Mouse (Mus musculus) thymus, postnatal 0 days (tissue): Measurements from ENCODE around the gene Chrdl2. TPM values are rescaled to one million over a fixed set of nuclear protein-coding genes. Genes with fewer than 3 reads are reported as not detected.
"Not testable (repeated sequence)": the region's sequence is repeated elsewhere in the genome, so short reads cannot be mapped to it uniquely, and the experiment has no call there.

Source experiments
- DNase-seq: peaks from one replicate; pipeline ENCODE4 v3.0.0-alpha.2; 2015; ENCODE audit warnings: low spot score
- polyA plus RNA-seq: library from polyadenylated mRNA; unstranded; fragments of >200 nt; fragmentation: Nextera tagmentation; extraction: Ambion mirVana; gene quantifications from 2 replicates; pipeline ENCODE4 v1.2.1, GENCODE M21; 2015

Chrdl2 gene
- polyA plus RNA-seq, 1 experiment from 2014 or later, result not detected

- DNase-seq, result no peak
Measured at GRCm38 (mm10) chr7:100034815-100035463, 29.0 kb downstream of the Chrdl2 start.

- DNase-seq, result no peak
Measured at GRCm38 (mm10) chr7:100036050-100036449, 30.1 kb downstream of the Chrdl2 start.

GRCm38 (mm10) chr7:100036495-100036894, 30.5 kb downstream of the Chrdl2 start:
- DNase-seq, result no peak

- no peak for DNase-seq
Measured at GRCm38 (mm10) chr7:100042120-100042519, 36.1 kb downstream of the Chrdl2 start.

- no peak for DNase-seq
Measured at GRCm38 (mm10) chr7:100043096-100043495, 37.1 kb downstream of the Chrdl2 start.

- DNase-seq, result no peak
Measured at GRCm38 (mm10) chr7:100043605-100044031, 37.6 kb downstream of the Chrdl2 start.

GRCm38 (mm10) chr7:100046486-100046885, 40.5 kb downstream of the Chrdl2 start:
- no peak for DNase-seq

- no peak for DNase-seq
Measured at GRCm38 (mm10) chr7:100051904-100052303, 45.9 kb downstream of the Chrdl2 start.

GRCm38 (mm10) chr7:100052991-100053390, 47.0 kb downstream of the Chrdl2 start:
- not testable (repeated sequence) for DNase-seq

GRCm38 (mm10) chr7:100073959-100074358, 68.0 kb downstream of the Chrdl2 start:
- no peak for DNase-seq

GRCm38 (mm10) chr7:100076296-100076695, 70.3 kb downstream of the Chrdl2 start:
- DNase-seq, result no peak

- DNase-seq, result no peak
Measured at GRCm38 (mm10) chr7:100077071-100077470, 71.1 kb downstream of the Chrdl2 start.

GRCm38 (mm10) chr7:100080087-100080781, 74.3 kb downstream of the Chrdl2 start:
- DNase-seq, result no peak

GRCm38 (mm10) chr7:100082836-100083235, 76.9 kb downstream of the Chrdl2 start:
- no peak for DNase-seq

GRCm38 (mm10) chr7:100083812-100084211, 77.8 kb downstream of the Chrdl2 start:
- DNase-seq, result no peak

Other genes with a start within 250 kb of the Chrdl2 start
- gene Olfr521, start 242.7 kb upstream of the Chrdl2 start, polyA plus RNA-seq, result not detected in 2 replicates
- 15.1 and 15.3 TPM in 2 replicates for gene Neu3, start 177.8 kb upstream of the Chrdl2 start, polyA plus RNA-seq
- 9.4 and 13.8 TPM in 2 replicates for gene Xrra1, start 147.1 kb upstream of the Chrdl2 start, polyA plus RNA-seq
- gene Spcs2, start 142.7 kb upstream of the Chrdl2 start, polyA plus RNA-seq, result 491 and 521 TPM in 2 replicates
- 5.0 and 7.0 TPM in 2 replicates for gene Rnf169, start 25.7 kb upstream of the Chrdl2 start, polyA plus RNA-seq
- gene Pold3, start 115.4 kb downstream of the Chrdl2 start, polyA plus RNA-seq, result 53.2 and 57.2 TPM in 2 replicates
- gene Lipt2, start 153.1 kb downstream of the Chrdl2 start, polyA plus RNA-seq, result 8.3 and 9.0 TPM in 2 replicates
- 1.7 and 2.3 TPM in 2 replicates for gene Kcne3, start 170.3 kb downstream of the Chrdl2 start, polyA plus RNA-seq
- gene Pgm2l1, start 221.2 kb downstream of the Chrdl2 start, polyA plus RNA-seq, result 3.3 and 3.9 TPM in 2 replicates